Mouse (Mus musculus): ENCODE data around the gene Atp5l.

GRCm38 (mm10) chr9:44881941-44882435 is 38.6 kb downstream of the Atp5l start:
- TF ChIP-seq POLR2A (IDR thresholded peaks at IDR 0.05; ENCODE audit: insufficient read depth, low read length) (peak; percentile 93), CTCF (IDR thresholded peaks at IDR 0.05; ENCODE audit: low read depth, low read length) (no peak)

All from ES-Bruce4 (cell line).